Mouse (Mus musculus) lung, postnatal 4 days (tissue): ENCODE measurements at regions not wholly inside any gene's neighbourhood (a gene's known extent, or its start where the extent isn't known, plus 50 kb on each side); places are given as distances from the start of the nearest gene placed in this dataset.

Experiments
- DNase-seq, 2 experiments: peaks; one replicate each; pipeline ENCODE4 v3.0.0; 2021

GRCm38 (mm10) chr2:50687222-50687621 lies 390.6 kb upstream of the Mmadhc start:
- peak; percentile 50 to 76 for DNase-seq

GRCm38 (mm10) chr2:50677456-50677855 lies 380.9 kb upstream of the Mmadhc start:
- no peak for DNase-seq

GRCm38 (mm10) chr2:50675736-50676550 lies 379.3 kb upstream of the Mmadhc start:
- DNase-seq = no peak

- no peak for DNase-seq
Observed at GRCm38 (mm10) chr2:50674856-50675175, 378.2 kb upstream of the Mmadhc start.

- DNase-seq = no peak
Observed at GRCm38 (mm10) chr2:50674151-50674855, 377.7 kb upstream of the Mmadhc start.

GRCm38 (mm10) chr2:50669297-50669696 lies 372.7 kb upstream of the Mmadhc start:
- no peak for DNase-seq

GRCm38 (mm10) chr2:50668789-50669188 lies 372.2 kb upstream of the Mmadhc start:
- DNase-seq = no peak

- no peak for DNase-seq
Observed at GRCm38 (mm10) chr2:50667180-50667579, 370.6 kb upstream of the Mmadhc start.

- DNase-seq = no peak
Observed at GRCm38 (mm10) chr2:50662504-50662903, 365.9 kb upstream of the Mmadhc start.

- DNase-seq = no peak
Observed at GRCm38 (mm10) chr2:50660000-50660399, 363.4 kb upstream of the Mmadhc start.

GRCm38 (mm10) chr2:50657826-50658225 lies 361.2 kb upstream of the Mmadhc start:
- no peak for DNase-seq

GRCm38 (mm10) chr2:50656351-50656750 lies 359.8 kb upstream of the Mmadhc start:
- DNase-seq = no peak

GRCm38 (mm10) chr2:50654953-50655324 lies 358.3 kb upstream of the Mmadhc start:
- no peak for DNase-seq

GRCm38 (mm10) chr2:50654221-50654952 lies 357.8 kb upstream of the Mmadhc start:
- DNase-seq = no peak

- DNase-seq = no peak
Observed at GRCm38 (mm10) chr2:50653121-50653615, 356.6 kb upstream of the Mmadhc start.

GRCm38 (mm10) chr2:50649656-50650055 lies 353.1 kb upstream of the Mmadhc start:
- DNase-seq = no peak

- no peak for DNase-seq
Observed at GRCm38 (mm10) chr2:50643219-50643618, 346.6 kb upstream of the Mmadhc start.

GRCm38 (mm10) chr2:50642198-50642597 lies 345.6 kb upstream of the Mmadhc start:
- no peak for DNase-seq

GRCm38 (mm10) chr2:50635896-50636295 lies 339.3 kb upstream of the Mmadhc start:
- no peak for DNase-seq

GRCm38 (mm10) chr2:50631786-50632185 lies 335.2 kb upstream of the Mmadhc start:
- DNase-seq = no peak

GRCm38 (mm10) chr2:50627501-50627900 lies 330.9 kb upstream of the Mmadhc start:
- DNase-seq = no peak

GRCm38 (mm10) chr2:50625233-50625749 lies 328.7 kb upstream of the Mmadhc start:
- DNase-seq = no peak

- DNase-seq = peak; percentile 43 to 50
Observed at GRCm38 (mm10) chr2:50609086-50609485, 312.5 kb upstream of the Mmadhc start.
